Mouse (Mus musculus) midbrain, embryonic 10.5 days (tissue): ENCODE measurements at regions not wholly inside any gene's neighbourhood (a gene's known extent, or its start where the extent isn't known, plus 50 kb on each side); places are given as distances from the start of the nearest gene placed in this dataset.

ENCODE experiments used
- DNase-seq: peaks from one replicate; pipeline ENCODE4 v3.0.0-alpha.2; 2017; ENCODE audit warnings: low spot score
- H3K27ac ChIP-seq: fragments of 300-500 bp; sonication (generic); replicated peaks from 2 replicates; pipeline ENCODE4 v1.5.1; 2016; ENCODE audit warnings: mild to moderate bottlenecking
- H3K27me3 ChIP-seq: fragments of 300-500 bp; sonication (generic); 2 replicates; pipeline ENCODE4 v1.6.1; 2016; ENCODE audit warnings: low read depth, mild to moderate bottlenecking; ENCODE audit not compliant: poor library complexity, severe bottlenecking
- H3K36me3 ChIP-seq: fragments of 300-500 bp; sonication (generic); 2 replicates; pipeline ENCODE4 v1.6.1; 2016; ENCODE audit warnings: mild to moderate bottlenecking, moderate library complexity
- H3K4me1 ChIP-seq: fragments of 300-500 bp; sonication (generic); 2 replicates; pipeline ENCODE4 v1.6.1; 2016
- H3K4me3 ChIP-seq: fragments of 300-500 bp; sonication (generic); 2 replicates; pipeline ENCODE4 v1.5.1; 2016; ENCODE audit warnings: mild to moderate bottlenecking, moderate library complexity
- H3K9me3 ChIP-seq: fragments of 300-500 bp; sonication (generic); replicated peaks from 2 replicates; pipeline ENCODE4 v1.6.1; 2016; ENCODE audit warnings: mild to moderate bottlenecking
- WGBS: fragments of 180-500 bp; shearing (Covaris S2); methylation state at CpG from one replicate; pipeline ENCODE4 v1.1.7; 2016; 5-methylcytosine and 5-hydroxymethylcytosine counted together

GRCm38 (mm10) chr17:68057264-68057663, 53.3 kb upstream of the Arhgap28 start:
- no peak for DNase-seq
- Histone ChIP-seq H3K36me3 (no peaks in the 10 kb centered on the region), H3K27me3 (no peaks in the 10 kb centered on the region), H3K4me1 (no peaks in the 10 kb centered on the region), H3K9me3 (no peaks in the 10 kb centered on the region), H3K27ac (no peak overlapping the region), H3K4me3 (no peak overlapping the region)
- WGBS: 89% methylated on average over 3 of the region's 3 CpGs

- H3K27ac ChIP-seq: no peak overlapping the region
- no peak overlapping the region for H3K4me3 ChIP-seq
- DNase-seq: no peak
- no peaks in the 10 kb centered on the region for H3K27me3 ChIP-seq
- no peaks in the 10 kb centered on the region for H3K36me3 ChIP-seq
- H3K4me1 ChIP-seq: no peaks in the 10 kb centered on the region
- 82% methylated on average over 3 of the region's 3 CpGs for WGBS
- no peaks in the 10 kb centered on the region for H3K9me3 ChIP-seq
Observed at GRCm38 (mm10) chr17:68060455-68060854, 56.5 kb upstream of the Arhgap28 start.

- Histone ChIP-seq H3K27ac (no peak overlapping the region), H3K4me1 (peaks cover 2% of the 10 kb centered on the region), H3K4me3 (no peak overlapping the region), H3K27me3 (no peaks in the 10 kb centered on the region), H3K9me3 (no peaks in the 10 kb centered on the region), H3K36me3 (no peaks in the 10 kb centered on the region)
- DNase-seq: no peak
- 83% methylated on average over 9 of the region's 9 CpGs for WGBS
Observed at GRCm38 (mm10) chr17:68065751-68066150, 61.8 kb upstream of the Arhgap28 start.

- 91% methylated on average over 2 of the region's 2 CpGs for WGBS
- Histone ChIP-seq H3K27ac (no peak overlapping the region), H3K4me1 (peaks cover 6% of the 10 kb centered on the region), H3K27me3 (no peaks in the 10 kb centered on the region), H3K36me3 (no peaks in the 10 kb centered on the region), H3K4me3 (no peak overlapping the region), H3K9me3 (no peaks in the 10 kb centered on the region)
- no peak for DNase-seq
Observed at GRCm38 (mm10) chr17:68066204-68066603, 62.3 kb upstream of the Arhgap28 start.

- DNase-seq: peak; percentile 14
- no peak overlapping the region for H3K27ac ChIP-seq
- H3K4me3 ChIP-seq: no peak overlapping the region
- no peaks in the 10 kb centered on the region for H3K9me3 ChIP-seq
- H3K4me1 ChIP-seq: peaks cover 16% of the 10 kb centered on the region
- 76% methylated on average over 7 of the region's 7 CpGs for WGBS
- H3K36me3 ChIP-seq: no peaks in the 10 kb centered on the region
- H3K27me3 ChIP-seq: no peaks in the 10 kb centered on the region
Observed at GRCm38 (mm10) chr17:68069008-68069407, 65.1 kb upstream of the Arhgap28 start.

- 87% methylated on average over 5 of the region's 5 CpGs for WGBS
- H3K36me3 ChIP-seq: no peaks in the 10 kb centered on the region
- H3K9me3 ChIP-seq: no peaks in the 10 kb centered on the region
- no peak overlapping the region for H3K4me3 ChIP-seq
- peaks cover 16% of the 10 kb centered on the region for H3K4me1 ChIP-seq
- peak; percentile 5 for DNase-seq
- no peaks in the 10 kb centered on the region for H3K27me3 ChIP-seq
- H3K27ac ChIP-seq: no peak overlapping the region
Observed at GRCm38 (mm10) chr17:68069484-68069883, 65.6 kb upstream of the Arhgap28 start.

- no peaks in the 10 kb centered on the region for H3K27me3 ChIP-seq
- no peak overlapping the region for H3K4me3 ChIP-seq
- H3K9me3 ChIP-seq: no peaks in the 10 kb centered on the region
- 20% methylated on average over 4 of the region's 4 CpGs for WGBS
- H3K4me1 ChIP-seq: peaks cover 16% of the 10 kb centered on the region
- H3K27ac ChIP-seq: no peak overlapping the region; the same call in 1 of the 2 replicates
- H3K36me3 ChIP-seq: no peaks in the 10 kb centered on the region
- peak; percentile 27 for DNase-seq
Observed at GRCm38 (mm10) chr17:68071472-68071871, 67.6 kb upstream of the Arhgap28 start.

GRCm38 (mm10) chr17:68075712-68076111, 71.8 kb upstream of the Arhgap28 start:
- H3K27me3 ChIP-seq: no peaks in the 10 kb centered on the region
- H3K4me3 ChIP-seq: no peak overlapping the region
- WGBS: 91% methylated on average over 2 of the region's 2 CpGs
- H3K36me3 ChIP-seq: no peaks in the 10 kb centered on the region
- no peaks in the 10 kb centered on the region for H3K9me3 ChIP-seq
- no peak overlapping the region for H3K27ac ChIP-seq
- H3K4me1 ChIP-seq: peaks cover 23% of the 10 kb centered on the region
- DNase-seq: peak; percentile 0

GRCm38 (mm10) chr17:68078709-68079108, 74.8 kb upstream of the Arhgap28 start:
- no peak for DNase-seq
- no peaks in the 10 kb centered on the region for H3K36me3 ChIP-seq
- no peak overlapping the region for H3K27ac ChIP-seq
- no peaks in the 10 kb centered on the region for H3K9me3 ChIP-seq
- peaks cover 9% of the 10 kb centered on the region for H3K4me1 ChIP-seq
- H3K27me3 ChIP-seq: no peaks in the 10 kb centered on the region
- 79% methylated on average over 3 of the region's 3 CpGs for WGBS
- no peak overlapping the region for H3K4me3 ChIP-seq

- WGBS: 90% methylated on average over 2 of the region's 2 CpGs
- Histone ChIP-seq H3K36me3 (no peaks in the 10 kb centered on the region), H3K4me1 (peaks cover 3% of the 10 kb centered on the region), H3K4me3 (no peak overlapping the region), H3K9me3 (no peaks in the 10 kb centered on the region), H3K27me3 (no peaks in the 10 kb centered on the region), H3K27ac (no peak overlapping the region)
- no peak for DNase-seq
Observed at GRCm38 (mm10) chr17:68084446-68084845, 80.5 kb upstream of the Arhgap28 start.

- no peak overlapping the region for H3K27ac ChIP-seq
- no peaks in the 10 kb centered on the region for H3K9me3 ChIP-seq
- no peak for DNase-seq
- H3K4me1 ChIP-seq: no peaks in the 10 kb centered on the region
- H3K36me3 ChIP-seq: no peaks in the 10 kb centered on the region
- no peak overlapping the region for H3K4me3 ChIP-seq
- WGBS: 88% methylated on average over 1 of the region's 1 CpGs
- H3K27me3 ChIP-seq: no peaks in the 10 kb centered on the region
Observed at GRCm38 (mm10) chr17:68087149-68087548, 83.2 kb upstream of the Arhgap28 start.

- H3K9me3 ChIP-seq: no peaks in the 10 kb centered on the region
- no peaks in the 10 kb centered on the region for H3K36me3 ChIP-seq
- H3K27ac ChIP-seq: no peak overlapping the region
- no peaks in the 10 kb centered on the region for H3K4me1 ChIP-seq
- no peaks in the 10 kb centered on the region for H3K27me3 ChIP-seq
- no peak overlapping the region for H3K4me3 ChIP-seq
- no peak for DNase-seq
- 92% methylated on average over 1 of the region's 1 CpGs for WGBS
Observed at GRCm38 (mm10) chr17:68089179-68089578, 85.3 kb upstream of the Arhgap28 start.

GRCm38 (mm10) chr17:68089830-68090229, 85.9 kb upstream of the Arhgap28 start:
- DNase-seq: no peak
- Histone ChIP-seq H3K4me1 (no peaks in the 10 kb centered on the region), H3K4me3 (no peak overlapping the region), H3K27ac (no peak overlapping the region), H3K36me3 (no peaks in the 10 kb centered on the region), H3K9me3 (no peaks in the 10 kb centered on the region), H3K27me3 (no peaks in the 10 kb centered on the region)
- 90% methylated on average over 1 of the region's 1 CpGs for WGBS

- Histone ChIP-seq H3K36me3 (no peaks in the 10 kb centered on the region), H3K4me1 (no peaks in the 10 kb centered on the region), H3K4me3 (no peak overlapping the region), H3K27ac (no peak overlapping the region), H3K27me3 (no peaks in the 10 kb centered on the region), H3K9me3 (no peaks in the 10 kb centered on the region)
- no peak for DNase-seq
- 62% methylated on average over 2 of the region's 2 CpGs for WGBS
Observed at GRCm38 (mm10) chr17:68096982-68097381, 93.1 kb upstream of the Arhgap28 start.
